Mouse (Mus musculus) MEL (cell line): ENCODE measurements at regions not wholly inside any gene's neighbourhood (a gene's known extent, or its start where the extent isn't known, plus 50 kb on each side); places are given as distances from the start of the nearest gene placed in this dataset.

Experiments
- DNase-seq: peaks from one replicate; pipeline ENCODE4 v3.0.0; 2011; ENCODE audit warnings: low read depth, low spot score
- H3K27ac ChIP-seq: 2 replicates; pipeline ENCODE4 v1.5.1; 2012; ENCODE audit warnings: low read depth, mild to moderate bottlenecking, control low read depth, low read length, moderate library complexity; ENCODE audit not compliant: control insufficient read depth
- H3K27me3 ChIP-seq, 2 experiments: fragments of 150-350 bp in 1 of 2; sonication (generic) in 1 of 2; 2 replicates each; pipeline ENCODE4 v1.6.1; 2012; ENCODE audit warnings: low read length in 2 of 2, mild to moderate bottlenecking in 2 of 2, improper control_type of control experiment in 1 of 2, moderate library complexity in 1 of 2; ENCODE audit not compliant: insufficient read depth in 2 of 2, control insufficient read depth in 1 of 2
- H3K36me3 ChIP-seq, 2 experiments: 2 replicates each; pipeline ENCODE4 v1.6.1; 2012 to 2014; ENCODE audit warnings: low read length in 2 of 2, improper control_type of control experiment in 1 of 2, inconsistent platforms in 1 of 2, mild to moderate bottlenecking in 1 of 2; ENCODE audit not compliant: insufficient read depth in 2 of 2, control insufficient read depth in 1 of 2
- H3K4me1 ChIP-seq, 2 experiments: fragments of 150-350 bp in 1 of 2; sonication (generic) in 1 of 2; 2 replicates each; pipeline ENCODE4 v1.6.1; 2012; ENCODE audit warnings: low read length in 2 of 2, improper control_type of control experiment in 1 of 2, mild to moderate bottlenecking in 1 of 2; ENCODE audit not compliant: insufficient read depth in 2 of 2, control insufficient read depth in 1 of 2
- H3K4me3 ChIP-seq, 2 experiments: fragments of 150-350 bp in 1 of 2; sonication (generic) in 1 of 2; 2 replicates each; pipeline ENCODE4 v1.5.1; 2012; ENCODE audit warnings: low read depth in 2 of 2, low read length in 2 of 2, mild to moderate bottlenecking in 2 of 2, moderate library complexity in 2 of 2, control low read depth in 1 of 2, improper control_type of control experiment in 1 of 2; ENCODE audit not compliant: control insufficient read depth in 1 of 2, insufficient read depth in 1 of 2
- H3K79me2 ChIP-seq: 2 replicates; pipeline ENCODE4 v1.6.1; 2012; ENCODE audit warnings: mild to moderate bottlenecking, low read length, moderate library complexity; ENCODE audit not compliant: control insufficient read depth, poor library complexity, insufficient read depth
- H3K9ac ChIP-seq: 2 replicates; pipeline ENCODE4 v1.6.1; 2012; ENCODE audit warnings: low read depth, mild to moderate bottlenecking, control low read depth, low read length, moderate library complexity; ENCODE audit not compliant: control insufficient read depth, poor library complexity, severe bottlenecking
- H3K9me3 ChIP-seq: fragments of 150-350 bp; sonication (generic); replicated peaks from 2 replicates; pipeline ENCODE4 v1.6.1; 2012; ENCODE audit warnings: mild to moderate bottlenecking, low read length, improper control_type of control experiment, moderate library complexity; ENCODE audit not compliant: insufficient read depth
- CTCF ChIP-seq, 3 experiments: IDR thresholded peaks in 2 of 3; conservative IDR thresholded peaks in 1 of 3; 2 replicates each; pipeline ENCODE4 v1.5.1; 2011 to 2012; ENCODE audit warnings: low read length in 3 of 3, low read depth in 2 of 3, mild to moderate bottlenecking in 2 of 3, improper control_type of control experiment in 1 of 3, inconsistent platforms in 1 of 3, mixed read lengths in 1 of 3, moderate library complexity in 1 of 3; ENCODE audit not compliant: control insufficient read depth in 1 of 3, insufficient read depth in 1 of 3, poor library complexity in 1 of 3, severe bottlenecking in 1 of 3
- E2F4 ChIP-seq: IDR thresholded peaks from 2 replicates; pipeline ENCODE4 v1.6.1; 2011; ENCODE audit warnings: low read depth, low read length, improper control_type of control experiment, borderline replicate concordance
- ELF1 ChIP-seq: IDR thresholded peaks from 2 replicates; pipeline ENCODE4 v1.6.1; 2014; ENCODE audit warnings: low read depth, mild to moderate bottlenecking, inconsistent platforms, low read length, improper control_type of control experiment, moderate library complexity
- EP300 ChIP-seq, 2 experiments: IDR thresholded peaks; 2 replicates each; pipeline ENCODE4 v1.6.1; 2011; ENCODE audit warnings: improper control_type of control experiment in 2 of 2, low read length in 2 of 2, low read depth in 1 of 2, mild to moderate bottlenecking in 1 of 2
- ETS1 ChIP-seq: IDR thresholded peaks from 2 replicates; pipeline ENCODE4 v1.6.1; 2012; ENCODE audit warnings: low read depth, mild to moderate bottlenecking, inconsistent platforms, low read length, improper control_type of control experiment, moderate library complexity
- GABPA ChIP-seq: IDR thresholded peaks from 2 replicates; pipeline ENCODE4 v1.6.1; 2012; ENCODE audit warnings: low read depth, mild to moderate bottlenecking, inconsistent platforms, low read length, improper control_type of control experiment, moderate library complexity
- JUND ChIP-seq: IDR thresholded peaks from 2 replicates; pipeline ENCODE4 v1.6.1; 2011; ENCODE audit warnings: low read depth, mild to moderate bottlenecking, improper control_type of control experiment, low read length
- KAT2A ChIP-seq: conservative IDR thresholded peaks from 2 replicates; pipeline ENCODE4 v1.6.1; 2012; ENCODE audit warnings: low read depth, low read length, improper control_type of control experiment, inconsistent platforms
- MAFK ChIP-seq: IDR thresholded peaks from 2 replicates; pipeline ENCODE4 v1.6.1; 2011; ENCODE audit warnings: low read depth, mild to moderate bottlenecking, low read length, improper control_type of control experiment, borderline replicate concordance
- MAX ChIP-seq: IDR thresholded peaks from 2 replicates; pipeline ENCODE4 v1.6.1; 2011; ENCODE audit warnings: low read length, improper control_type of control experiment
- MAZ ChIP-seq: IDR thresholded peaks from 2 replicates; pipeline ENCODE4 v1.6.1; 2012; ENCODE audit warnings: low read depth, mild to moderate bottlenecking, inconsistent platforms, low read length, improper control_type of control experiment
- MYB ChIP-seq: IDR thresholded peaks from 2 replicates; pipeline ENCODE4 v1.6.1; 2011; ENCODE audit warnings: mild to moderate bottlenecking, low read depth, low read length, improper control_type of control experiment
- POLR2A ChIP-seq, 2 experiments: IDR thresholded peaks; 2 replicates each; pipeline ENCODE4 v1.6.1; 2011 to 2012; ENCODE audit warnings: low read length in 2 of 2, mild to moderate bottlenecking in 2 of 2, control low read depth in 1 of 2, improper control_type of control experiment in 1 of 2, low read depth in 1 of 2, moderate library complexity in 1 of 2; ENCODE audit not compliant: control insufficient read depth in 1 of 2, insufficient read depth in 1 of 2, poor library complexity in 1 of 2
- SIN3A ChIP-seq: IDR thresholded peaks from 2 replicates; pipeline ENCODE4 v1.6.1; 2012; ENCODE audit warnings: low read length, improper control_type of control experiment, inconsistent platforms
- TAL1 ChIP-seq: IDR thresholded peaks from 2 replicates; pipeline ENCODE4 v1.6.1; 2012; ENCODE audit warnings: mild to moderate bottlenecking, inconsistent platforms, low read length, moderate library complexity, mixed read lengths
- USF1 ChIP-seq: IDR thresholded peaks from 2 replicates; pipeline ENCODE4 v1.6.1; 2014; ENCODE audit warnings: low read depth, mild to moderate bottlenecking, inconsistent platforms, low read length, improper control_type of control experiment, moderate library complexity
- ZC3H11A ChIP-seq: IDR thresholded peaks from 2 replicates; pipeline ENCODE4 v1.6.1; 2012; ENCODE audit warnings: low read depth, mild to moderate bottlenecking, inconsistent platforms, low read length, improper control_type of control experiment
- ZMIZ1 ChIP-seq: IDR thresholded peaks from 2 replicates; pipeline ENCODE4 v1.6.1; 2012; ENCODE audit warnings: low read depth, mild to moderate bottlenecking, inconsistent platforms, low read length, improper control_type of control experiment, moderate library complexity
- ZNF384 ChIP-seq: IDR thresholded peaks from 2 replicates; pipeline ENCODE4 v1.6.1; 2012; ENCODE audit warnings: low read depth, mild to moderate bottlenecking, inconsistent platforms, low read length, improper control_type of control experiment

- Histone ChIP-seq H3K27ac (no peak overlapping the region), H3K4me1 (no peaks in the 10 kb centered on the region), H3K27me3 (no peaks in the 10 kb centered on the region), H3K4me3 (no peak overlapping the region), H3K79me2 (no peaks in the 10 kb centered on the region), H3K9ac (no peak overlapping the region), H3K36me3 (no peaks in the 10 kb centered on the region), H3K9me3 (no peaks in the 10 kb centered on the region)
- TF ChIP-seq JUND (no peak), ZMIZ1 (no peak), POLR2A (IDR thresholded peaks at IDR 0.05; ENCODE audit: control insufficient read depth in 1 of 2, insufficient read depth in 1 of 2, low read depth in 1 of 2, low read length in 2 of 2, poor library complexity in 1 of 2) (no peak), SIN3A (no peak), EP300 (IDR thresholded peaks at IDR 0.05; ENCODE audit: low read depth in 1 of 2, low read length in 2 of 2) (no peak), ZC3H11A (no peak), MAZ (no peak), E2F4 (no peak), CTCF (IDR thresholded peaks at IDR 0.05 in 2 of 3, conservative IDR thresholded peaks at IDR 0.05 in 1 of 3; ENCODE audit: control insufficient read depth in 1 of 3, insufficient read depth in 1 of 3, low read depth in 2 of 3, low read length in 3 of 3, poor library complexity in 1 of 3, severe bottlenecking in 1 of 3) (no peak), GABPA (no peak)
- no peak for DNase-seq
These were observed 202.8 kb downstream of the Cd83 start for GRCm38 (mm10) chr13:43987338-43987737.

GRCm38 (mm10) chr13:43988421-43988820, 203.8 kb downstream of the Cd83 start:
- Histone ChIP-seq H3K27me3 (no peaks in the 10 kb centered on the region), H3K9ac (no peak overlapping the region), H3K79me2 (no peaks in the 10 kb centered on the region), H3K4me3 (no peak overlapping the region), H3K9me3 (no peaks in the 10 kb centered on the region), H3K27ac (no peak overlapping the region), H3K4me1 (no peaks in the 10 kb centered on the region), H3K36me3 (no peaks in the 10 kb centered on the region)
- DNase-seq = no peak
- TF ChIP-seq MAFK (no peak), KAT2A (no peak), EP300 (IDR thresholded peaks at IDR 0.05; ENCODE audit: low read depth in 1 of 2, low read length in 2 of 2) (no peak)

- Histone ChIP-seq H3K27ac (no peak overlapping the region), H3K9ac (no peak overlapping the region), H3K4me3 (no peak overlapping the region), H3K79me2 (no peaks in the 10 kb centered on the region), H3K27me3 (no peaks in the 10 kb centered on the region), H3K9me3 (no peaks in the 10 kb centered on the region), H3K36me3 (no peaks in the 10 kb centered on the region), H3K4me1 (no peaks in the 10 kb centered on the region)
- no peak for DNase-seq
- TF ChIP-seq USF1 = no peak
- no peak for TF ChIP-seq KAT2A
- no peak for TF ChIP-seq ETS1
- no peak for TF ChIP-seq ZNF384
- no peak for TF ChIP-seq MAX
- TF ChIP-seq ELF1 = no peak
- no peak for TF ChIP-seq TAL1
- TF ChIP-seq MYB = no peak
These were observed 205.9 kb downstream of the Cd83 start for GRCm38 (mm10) chr13:43990281-43991101.
